ENCODE assay signal across 27 mouse cellular contexts in the genomic region with DNA sequence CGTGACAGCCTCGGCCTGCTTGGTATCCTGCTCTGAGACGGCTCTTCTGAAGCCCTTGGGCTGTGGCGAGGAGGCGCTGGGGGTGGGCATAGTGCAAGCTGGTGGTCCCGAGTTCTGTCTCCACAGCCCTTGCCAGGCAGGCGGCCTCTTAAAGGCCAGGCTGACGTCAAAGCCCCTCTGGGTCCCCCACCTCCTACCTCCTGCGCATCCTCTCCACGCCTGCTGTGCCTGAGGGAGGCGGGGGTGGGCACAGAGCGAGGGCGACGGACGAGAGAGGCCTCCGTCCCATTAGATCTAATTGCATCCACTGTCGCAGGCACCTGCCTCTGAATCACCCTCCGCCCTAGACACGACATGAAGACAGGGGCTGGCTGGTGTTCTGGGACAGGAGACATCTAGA. TPM values are rescaled to one million over a fixed set of nuclear protein-coding genes. Genes with fewer than 3 reads are reported as not detected.
A peak's percentile ranks its signal among the peaks of the same experiment; 100 is the strongest.
DNase-seq lines count a peak whose midpoint lies in the region; ATAC-seq lines count a peak whose summit lies in the region.
"Had no signal": no experiment of that assay in that cellular context is flagged by ENCODE, and none has a peak within 500 bp of the region (broad histone marks: within the 10 kb centered on the region; RNA-seq: fewer than 3 reads in every experiment).

No protein-coding gene starts in this region.

- no peaks in the 10 kb centered on the region for H3K9me3 ChIP-seq in forebrain, embryonic 12.5 days
- no peaks in the 10 kb centered on the region for H3K9me3 ChIP-seq in forebrain, embryonic 14.5 days (replicated peaks; ENCODE audit: control insufficient read depth, low read length)
- no peaks in the 10 kb centered on the region for H3K9me3 ChIP-seq in neural tube, embryonic 11.5 days (ENCODE audit: control insufficient read depth, low read length)
- H3K9me3 ChIP-seq in neural tube, embryonic 15.5 days (replicated peaks) = no peaks in the 10 kb centered on the region
- H3K9me3 ChIP-seq in hindbrain, embryonic 13.5 days = no peaks in the 10 kb centered on the region
- H3K9me3 ChIP-seq: embryonic facial prominence, embryonic 15.5 days; G1E; heart, embryonic 10.5 days; intestine, embryonic 15.5 days; midbrain, embryonic 10.5 days had no signal

- H3K9ac ChIP-seq in forebrain, embryonic 12.5 days = no peak overlapping the region
- no peak overlapping the region for H3K9ac ChIP-seq in forebrain, embryonic 14.5 days (ENCODE audit: low read length)
- no peak overlapping the region for H3K9ac ChIP-seq in neural tube, embryonic 11.5 days (ENCODE audit: low read length)
- H3K9ac ChIP-seq in neural tube, embryonic 15.5 days (replicated peaks) = no peak overlapping the region
- no peak overlapping the region for H3K9ac ChIP-seq in hindbrain, embryonic 13.5 days
- H3K9ac ChIP-seq: embryonic facial prominence, embryonic 15.5 days; intestine, embryonic 15.5 days had no signal

- H3K4me1 ChIP-seq in forebrain, embryonic 12.5 days = peaks cover 58% of the 10 kb centered on the region
- peaks cover 38% of the 10 kb centered on the region for H3K4me1 ChIP-seq in forebrain, embryonic 14.5 days (ENCODE audit: control insufficient read depth, insufficient read depth, low read length)
- H3K4me1 ChIP-seq in neural tube, embryonic 11.5 days (ENCODE audit: control insufficient read depth, insufficient read depth, low read length) = peaks cover 16% of the 10 kb centered on the region
- peaks cover 38% of the 10 kb centered on the region for H3K4me1 ChIP-seq in neural tube, embryonic 15.5 days
- peaks cover 62% of the 10 kb centered on the region for H3K4me1 ChIP-seq in hindbrain, embryonic 13.5 days (replicated peaks)

- H3K4me3 ChIP-seq in forebrain, embryonic 12.5 days (replicated peaks) = no peak overlapping the region
- no peak overlapping the region for H3K4me3 ChIP-seq in forebrain, embryonic 14.5 days (ENCODE audit: low read depth, low read length)
- H3K4me3 ChIP-seq in neural tube, embryonic 11.5 days (ENCODE audit: low read depth, low read length) = no peak overlapping the region
- no peak overlapping the region for H3K4me3 ChIP-seq in neural tube, embryonic 15.5 days (replicated peaks)
- H3K4me3 ChIP-seq in hindbrain, embryonic 13.5 days = no peak overlapping the region
- H3K4me3 ChIP-seq: embryonic facial prominence, embryonic 15.5 days; gastrocnemius, adult 2 months; heart, embryonic 10.5 days; intestine, embryonic 15.5 days; midbrain, embryonic 10.5 days had no signal

- H3K4me2 ChIP-seq in forebrain, embryonic 12.5 days = 0 out of 2 replicates have a peak overlapping the region, but pooled peaks have one; percentile 8
- no peak overlapping the region for H3K4me2 ChIP-seq in forebrain, embryonic 14.5 days (ENCODE audit: low read length)
- H3K4me2 ChIP-seq in neural tube, embryonic 11.5 days (ENCODE audit: low read depth) = no peak overlapping the region
- no peak overlapping the region for H3K4me2 ChIP-seq in neural tube, embryonic 15.5 days
- H3K4me2 ChIP-seq in hindbrain, embryonic 13.5 days = peak overlapping the region; percentile 10; the same call in 1 of the 2 replicates
- H3K4me2 ChIP-seq: embryonic facial prominence, embryonic 15.5 days; intestine, embryonic 15.5 days had no signal

- 48% methylated on average over 19 of the region's 19 CpGs for WGBS in forebrain, embryonic 12.5 days
- 45% methylated on average over 19 of the region's 19 CpGs for WGBS in forebrain, embryonic 14.5 days
- WGBS in neural tube, embryonic 11.5 days = 52% methylated on average over 19 of the region's 19 CpGs
- 33% methylated on average over 19 of the region's 19 CpGs for WGBS in neural tube, embryonic 15.5 days
- WGBS in hindbrain, embryonic 13.5 days = 42% methylated on average over 19 of the region's 19 CpGs

- ATAC-seq in forebrain, embryonic 12.5 days (ENCODE audit: low FRiP score) = no peak
- ATAC-seq in forebrain, embryonic 14.5 days = no peak
- ATAC-seq in neural tube, embryonic 11.5 days (ENCODE audit: insufficient read depth, low FRiP score, low TSS enrichment) = no peak
- no peak for ATAC-seq in neural tube, embryonic 15.5 days (ENCODE audit: low FRiP score)
- no peak for ATAC-seq in hindbrain, embryonic 13.5 days (ENCODE audit: low FRiP score)
- ATAC-seq: intestine, embryonic 15.5 days; lung, postnatal 0 days; Patski had no signal

- 0 out of 2 replicates have a peak overlapping the region, but pooled peaks have one; percentile 13 for H3K27ac ChIP-seq in forebrain, embryonic 12.5 days
- H3K27ac ChIP-seq in forebrain, embryonic 14.5 days (ENCODE audit: low read depth, low read length) = no peak overlapping the region
- H3K27ac ChIP-seq in neural tube, embryonic 11.5 days (ENCODE audit: low read depth, low read length) = no peak overlapping the region
- no peak overlapping the region for H3K27ac ChIP-seq in neural tube, embryonic 15.5 days (replicated peaks)
- H3K27ac ChIP-seq in hindbrain, embryonic 13.5 days = no peak overlapping the region
- H3K27ac ChIP-seq: embryonic facial prominence, embryonic 15.5 days; gastrocnemius, adult 2 months; heart, embryonic 10.5 days; intestine, embryonic 15.5 days; macrophage; midbrain, embryonic 10.5 days; stomach, postnatal 0 days had no signal

- peaks cover 59% of the 10 kb centered on the region for H3K27me3 ChIP-seq in forebrain, embryonic 12.5 days
- 0 out of 2 replicates have a peak, but pooled peaks cover 5% of the 10 kb centered on the region for H3K27me3 ChIP-seq in forebrain, embryonic 14.5 days (replicated peaks; ENCODE audit: control insufficient read depth, insufficient read depth, low read length)
- 0 out of 2 replicates have a peak, but pooled peaks cover 2% of the 10 kb centered on the region for H3K27me3 ChIP-seq in neural tube, embryonic 11.5 days (ENCODE audit: control insufficient read depth, insufficient read depth, low read length)
- peaks cover 4% of the 10 kb centered on the region; the same call in 1 of the 2 replicates for H3K27me3 ChIP-seq in neural tube, embryonic 15.5 days (replicated peaks)
- peaks cover 21% of the 10 kb centered on the region; the same call in 1 of the 2 replicates for H3K27me3 ChIP-seq in hindbrain, embryonic 13.5 days

- no peak for DNase-seq in forebrain, embryonic 14.5 days (ENCODE audit: low spot score)
- peak; percentile 29 for DNase-seq in neural tube, embryonic 11.5 days (ENCODE audit: low spot score)
- DNase-seq in adrenal gland, postnatal 25 days = peak; percentile 37
- no peak for DNase-seq in left cerebral cortex, adult 8-10 months (ENCODE audit: low spot score in 2 of 2)
- DNase-seq: B cell, adult 2 months; cerebellum, adult 8-10 months; cerebellum, postnatal 36 days; gastrocnemius, adult 2 months; kidney, adult 8-10 months; kidney, postnatal 10 days; thymus, adult 2 months; thymus, postnatal 4 days had no signal

- H3K36me3 ChIP-seq in forebrain, embryonic 12.5 days (replicated peaks) = no peaks in the 10 kb centered on the region
- no peaks in the 10 kb centered on the region for H3K36me3 ChIP-seq in forebrain, embryonic 14.5 days (ENCODE audit: control insufficient read depth, insufficient read depth, low read length)
- no peaks in the 10 kb centered on the region for H3K36me3 ChIP-seq in neural tube, embryonic 11.5 days (ENCODE audit: control insufficient read depth, insufficient read depth, low read length)
- no peaks in the 10 kb centered on the region for H3K36me3 ChIP-seq in neural tube, embryonic 15.5 days
- H3K36me3 ChIP-seq in hindbrain, embryonic 13.5 days = no peaks in the 10 kb centered on the region
- H3K36me3 ChIP-seq: embryonic facial prominence, embryonic 15.5 days; G1E; heart, embryonic 10.5 days; intestine, embryonic 15.5 days; midbrain, embryonic 10.5 days had no signal

RNA-seq across cellular contexts. Expression of a gene that starts 31.1 kb away (rescaled TPM):
- polyA plus RNA-seq in forebrain, embryonic 12.5 days (2016; fragmentation: Nextera tagmentation; extraction: Ambion mirVana) = 13.9 and 17.8 TPM in 2 replicates
- 7.9 and 8.2 TPM in 2 replicates for polyA plus RNA-seq in forebrain, embryonic 14.5 days (2014; fragmentation: Nextera tagmentation; extraction: Ambion mirVana)
- polyA plus RNA-seq in neural tube, embryonic 11.5 days (2014; fragmentation: Nextera tagmentation; extraction: Ambion mirVana) = 9.3 and 11.4 TPM in 2 replicates
- polyA plus RNA-seq in neural tube, embryonic 15.5 days (2015; fragmentation: Nextera tagmentation; extraction: Ambion mirVana) = 8.6 and 10.4 TPM in 2 replicates
- total RNA-seq in adrenal gland, postnatal 25 days (2021) = 517 and 537 TPM in 2 replicates
- 17.6 and 17.8 TPM in 2 replicates for polyA plus RNA-seq in hindbrain, embryonic 13.5 days (2015; fragmentation: Nextera tagmentation; extraction: Ambion mirVana)
- 1 to 10 TPM; 2.4 to 4.9 (median 2.6) TPM for total RNA-seq in left cerebral cortex, adult 8-10 months (2022)
- total RNA-seq: CH12.LX; G1E; hematopoietic stem cell, adult 5-6 weeks; liver, adult 2 months had no signal
- polyA plus RNA-seq: G1E; liver, adult 2 months; macrophage; Patski had no signal

Comparison
In these comparisons a context has a peak if more than half of its experiments do, and no peak if none do; other contexts are left out.
1. H3K4me2 ChIP-seq: peak in forebrain, embryonic 12.5 days (single experiment) and hindbrain, embryonic 13.5 days (single experiment); none in forebrain, embryonic 14.5 days (single experiment), neural tube, embryonic 11.5 days (single experiment) and neural tube, embryonic 15.5 days (single experiment).
2. DNase-seq: peak in neural tube, embryonic 11.5 days (single experiment) and adrenal gland, postnatal 25 days (single experiment); none in forebrain, embryonic 14.5 days (single experiment) and left cerebral cortex, adult 8-10 months (0 of 2).